Mouse (Mus musculus) neural tube, embryonic 13.5 days (tissue): Measurements from ENCODE around the gene Lrrc26. TPM values are rescaled to one million over a fixed set of nuclear protein-coding genes. Genes with fewer than 3 reads are reported as not detected.
A peak's percentile ranks its signal among the peaks of the same experiment; 100 is the strongest.

Source experiments
- ATAC-seq: fragments of 200-750 bp; cut with Nextera tagmentation; 2 replicates; pipeline ENCODE4 v1.8.0; 2017; ENCODE audit warnings: low read depth, mild to moderate bottlenecking, moderate TSS enrichment, moderate library complexity
- H3K27ac ChIP-seq: fragments of 300-500 bp; sonication (generic); replicated peaks from 2 replicates; pipeline ENCODE4 v1.5.1; 2015; ENCODE audit warnings: moderate library complexity, mild to moderate bottlenecking, inconsistent platforms
- H3K27me3 ChIP-seq: fragments of 300-500 bp; sonication (generic); 2 replicates; pipeline ENCODE4 v1.6.1; 2015; ENCODE audit warnings: mild to moderate bottlenecking, inconsistent platforms
- H3K36me3 ChIP-seq: fragments of 300-500 bp; sonication (generic); 2 replicates; pipeline ENCODE4 v1.6.1; 2015; ENCODE audit warnings: mild to moderate bottlenecking, inconsistent platforms
- H3K4me1 ChIP-seq: fragments of 300-500 bp; sonication (generic); replicated peaks from 2 replicates; pipeline ENCODE4 v1.6.1; 2015; ENCODE audit warnings: inconsistent platforms
- H3K4me2 ChIP-seq: fragments of 300-500 bp; sonication (generic); 2 replicates; pipeline ENCODE4 v1.6.1; 2015; ENCODE audit warnings: inconsistent platforms, mild to moderate bottlenecking, moderate library complexity
- H3K4me3 ChIP-seq: fragments of 300-500 bp; sonication (generic); 2 replicates; pipeline ENCODE4 v1.5.1; 2015; ENCODE audit warnings: mild to moderate bottlenecking, inconsistent platforms
- H3K9ac ChIP-seq: fragments of 300-500 bp; sonication (generic); 2 replicates; pipeline ENCODE4 v1.6.1; 2015; ENCODE audit warnings: moderate library complexity, mild to moderate bottlenecking, inconsistent platforms
- H3K9me3 ChIP-seq: fragments of 300-500 bp; sonication (generic); 2 replicates; pipeline ENCODE4 v1.6.1; 2016; ENCODE audit warnings: inconsistent platforms
- WGBS: fragments of 180-500 bp; shearing (Covaris S2); methylation state at CpG from one replicate; pipeline ENCODE4 v1.1.7; 2015; 5-methylcytosine and 5-hydroxymethylcytosine counted together
- polyA plus RNA-seq: library from polyadenylated mRNA; unstranded; fragments of >200 nt; fragmentation: Nextera tagmentation; extraction: Ambion mirVana; gene quantifications from 2 replicates; pipeline ENCODE4 v1.2.1, GENCODE M21; 2015

Gene Lrrc26
- polyA plus RNA-seq, 1 experiment from 2014 or later, result not detected

GRCm38 (mm10) chr2:25305587-25306359 lies 16.1 kb downstream of the Lrrc26 start:
- 47% methylated on average over 14 of the region's 14 CpGs for WGBS

GRCm38 (mm10) chr2:25310180-25310579 lies 20.5 kb downstream of the Lrrc26 start:
- Histone ChIP-seq H3K4me3 (no peak overlapping the region), H3K9ac (no peak overlapping the region), H3K27ac (no peak overlapping the region), H3K4me1 (peaks cover 7% of the 10 kb centered on the region), H3K4me2 (no peak overlapping the region), H3K9me3 (no peaks in the 10 kb centered on the region), H3K27me3 (peaks cover 99% of the 10 kb centered on the region), H3K36me3 (peaks cover 48% of the 10 kb centered on the region)
- 54% methylated on average over 10 of the region's 10 CpGs for WGBS
- ATAC-seq, result no peak

More at GRCm38 (mm10) chr2:25305587-25306359, 16.1 kb downstream of the Lrrc26 start:
- Histone ChIP-seq H3K27me3 (peaks cover 83% of the 10 kb centered on the region), H3K4me1 (peaks cover 17% of the 10 kb centered on the region), H3K4me2 (peak overlapping the region; percentile 74), H3K27ac (no peak overlapping the region; the same call in 1 of the 2 replicates), H3K9ac (peak overlapping the region; percentile 66; the same call in 1 of the 2 replicates), H3K36me3 (peaks cover 47% of the 10 kb centered on the region), H3K9me3 (no peaks in the 10 kb centered on the region), H3K4me3 (peak overlapping the region; percentile 45)
- 0 out of 2 replicates have a peak, but pooled peaks have one; percentile 17 for ATAC-seq

GRCm38 (mm10) chr2:25310969-25311368 lies 21.3 kb downstream of the Lrrc26 start:
- Histone ChIP-seq H3K36me3 (peaks cover 48% of the 10 kb centered on the region), H3K27me3 (peaks cover 99% of the 10 kb centered on the region), H3K9ac (no peak overlapping the region), H3K27ac (no peak overlapping the region), H3K4me2 (no peak overlapping the region), H3K4me3 (no peak overlapping the region), H3K9me3 (no peaks in the 10 kb centered on the region), H3K4me1 (no peaks in the 10 kb centered on the region)
- 2% methylated on average over 22 of the region's 22 CpGs for WGBS
- no peak for ATAC-seq

DNA sequence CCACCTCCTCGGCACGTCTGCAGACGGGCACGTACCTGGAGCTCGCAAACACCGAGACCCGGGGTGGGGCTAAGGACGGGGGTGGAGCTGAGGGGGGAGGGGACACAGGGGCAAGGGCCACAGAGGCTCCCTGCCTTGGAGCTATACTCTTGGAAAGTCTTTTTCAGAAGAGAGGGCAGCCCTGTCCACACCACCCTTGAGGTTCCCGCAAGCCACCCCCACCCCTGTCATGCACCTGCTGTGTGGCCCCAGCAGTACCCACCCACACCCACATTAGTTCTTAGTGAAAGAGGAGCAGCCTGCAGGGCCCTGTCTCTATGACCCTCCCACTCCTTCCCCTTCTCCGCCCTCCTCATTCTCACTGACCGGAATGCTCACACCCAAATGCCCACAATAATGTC lies 21.8 kb downstream of the Lrrc26 start:
- Histone ChIP-seq H3K27me3 (peaks cover 99% of the 10 kb centered on the region), H3K36me3 (peaks cover 48% of the 10 kb centered on the region), H3K4me1 (0 out of 2 replicates have a peak, but pooled peaks cover under 1% of the 10 kb centered on the region), H3K4me3 (no peak overlapping the region), H3K9ac (no peak overlapping the region), H3K4me2 (no peak overlapping the region), H3K27ac (no peak overlapping the region), H3K9me3 (no peaks in the 10 kb centered on the region)
- ATAC-seq, result no peak
- WGBS, result 2% methylated on average over 11 of the region's 11 CpGs

DNA sequence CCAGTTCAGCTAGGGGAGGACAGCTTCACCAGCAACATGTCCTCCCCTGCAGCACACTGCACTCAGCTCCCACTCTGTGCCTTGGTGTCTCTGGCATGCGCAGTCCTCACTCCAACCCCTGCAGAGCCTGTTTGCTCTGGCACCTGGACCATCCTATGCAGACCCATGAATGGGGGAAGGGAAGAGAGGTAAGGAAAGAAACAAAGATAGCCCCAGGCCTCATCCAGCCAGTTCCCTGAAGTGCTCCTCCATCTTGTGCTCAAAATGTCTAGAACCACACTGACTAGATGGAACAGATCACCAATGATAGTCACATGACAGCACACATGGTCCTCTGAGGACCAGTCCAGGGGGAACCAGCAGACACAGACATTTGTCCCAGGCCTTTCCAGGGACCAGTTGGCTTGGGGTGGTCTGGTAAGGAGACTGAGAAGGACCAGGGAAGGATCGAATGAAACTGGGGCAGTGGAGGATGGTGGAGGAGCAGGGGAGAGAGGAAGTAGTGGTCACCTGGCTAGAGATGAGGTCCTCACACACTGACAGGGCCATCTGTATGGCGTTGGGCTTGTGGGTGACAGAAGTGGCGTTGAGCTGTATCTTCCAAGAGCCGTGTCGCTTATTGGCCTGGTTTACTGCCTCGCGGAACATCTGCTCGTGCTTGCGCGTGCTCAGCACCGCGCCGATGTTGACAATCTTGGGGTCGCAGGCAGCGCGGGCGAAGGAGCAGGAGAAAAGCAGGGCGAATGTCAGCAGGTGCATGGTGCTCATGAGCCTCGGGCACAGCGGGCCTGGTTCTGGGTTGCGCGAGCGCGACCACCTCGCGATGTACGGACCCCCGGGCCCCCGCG lies 28.6 kb downstream of the Lrrc26 start:
- H3K36me3 ChIP-seq, result peaks cover 4% of the 10 kb centered on the region; the same call in 1 of the 2 replicates
- 4% methylated on average over 31 of the region's 31 CpGs for WGBS
- peak overlapping the region; percentile 77 for H3K9ac ChIP-seq
- H3K27me3 ChIP-seq, result peaks cover 93% of the 10 kb centered on the region
- H3K4me3 ChIP-seq, result peak overlapping the region; percentile 60
- peak; percentile 81 for ATAC-seq
- peaks cover 28% of the 10 kb centered on the region for H3K4me1 ChIP-seq
- H3K4me2 ChIP-seq, result peak overlapping the region; percentile 69
- H3K9me3 ChIP-seq, result no peaks in the 10 kb centered on the region
- peak overlapping the region; percentile 86 for H3K27ac ChIP-seq

- H3K27ac ChIP-seq, result peak within 1 kb of the TSS; percentile 86
- 10% methylated on average over 58 of the region's 58 CpGs for WGBS
- H3K4me1 ChIP-seq, result peaks cover 28% of the 10 kb centered on the region
- 0 out of 2 replicates have a peak, but pooled peaks cover 3% of the 10 kb centered on the region for H3K36me3 ChIP-seq
- H3K4me2 ChIP-seq, result peak within 1 kb of the TSS; percentile 69
- ATAC-seq, result peak; percentile 86
- H3K9ac ChIP-seq, result peak within 1 kb of the TSS; percentile 77
- H3K9me3 ChIP-seq, result no peaks in the 10 kb centered on the region
- peaks cover 88% of the 10 kb centered on the region for H3K27me3 ChIP-seq
- H3K4me3 ChIP-seq, result peak within 1 kb of the TSS; percentile 60
Measured at GRCm38 (mm10) chr2:25318971-25319773, 29.5 kb downstream of the Lrrc26 start, which contains the start of gene Grin1. TSS of gene Grin1 (minus strand) at chr2:25319187.

DNA sequence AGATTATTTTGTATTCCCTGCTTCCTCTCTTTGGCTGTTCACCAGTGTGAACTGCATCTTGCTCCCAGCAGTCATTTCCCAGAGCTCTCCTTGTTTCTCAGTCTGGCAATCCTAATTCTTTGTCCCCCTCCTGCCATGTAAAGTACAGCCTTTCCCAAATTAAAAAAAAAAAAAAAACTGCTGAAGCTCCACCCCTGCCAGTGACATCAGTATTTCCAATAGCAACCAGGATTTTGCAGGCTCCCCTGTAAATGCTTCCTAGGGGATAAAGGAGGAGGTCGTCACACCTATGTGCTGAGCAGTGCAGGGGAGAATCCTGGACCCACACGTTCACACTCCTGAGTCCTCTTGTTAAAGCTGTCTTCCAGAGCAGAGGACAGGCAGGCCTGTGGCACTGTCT lies 30.4 kb downstream of the Lrrc26 start:
- peaks cover 85% of the 10 kb centered on the region for H3K27me3 ChIP-seq
- H3K4me2 ChIP-seq, result no peak overlapping the region
- H3K27ac ChIP-seq, result no peak overlapping the region
- no peak overlapping the region for H3K4me3 ChIP-seq
- WGBS, result 48% methylated on average over 2 of the region's 2 CpGs
- H3K4me1 ChIP-seq, result peaks cover 28% of the 10 kb centered on the region
- no peaks in the 10 kb centered on the region for H3K36me3 ChIP-seq
- no peak for ATAC-seq
- no peak overlapping the region for H3K9ac ChIP-seq
- no peaks in the 10 kb centered on the region for H3K9me3 ChIP-seq

DNA sequence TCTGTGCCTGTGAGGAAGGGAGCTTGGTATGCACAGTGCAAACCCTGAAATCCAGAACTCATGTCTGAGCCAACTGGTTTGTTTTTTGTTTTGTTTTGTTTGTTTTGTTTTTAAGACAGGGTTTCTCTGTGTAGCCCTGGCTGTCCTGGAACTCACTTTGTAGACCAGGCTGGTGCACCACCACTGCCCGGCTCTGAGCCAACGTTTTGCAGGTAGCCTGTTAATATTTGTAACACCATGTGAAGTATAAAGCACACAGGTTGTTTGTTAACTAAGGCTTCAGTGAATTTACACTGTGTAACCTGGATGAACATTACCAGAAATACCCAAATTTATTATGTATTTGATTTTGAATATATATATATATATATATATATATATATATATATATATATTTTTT lies 36.3 kb downstream of the Lrrc26 start:
- Histone ChIP-seq H3K36me3 (no peaks in the 10 kb centered on the region), H3K27me3 (peaks cover 27% of the 10 kb centered on the region), H3K9ac (no peak overlapping the region), H3K27ac (no peak overlapping the region), H3K4me3 (no peak overlapping the region), H3K4me2 (no peak overlapping the region), H3K9me3 (no peaks in the 10 kb centered on the region), H3K4me1 (peaks cover under 1% of the 10 kb centered on the region)
- no peak for ATAC-seq
- 74% methylated on average over 2 of the region's 2 CpGs for WGBS

DNA sequence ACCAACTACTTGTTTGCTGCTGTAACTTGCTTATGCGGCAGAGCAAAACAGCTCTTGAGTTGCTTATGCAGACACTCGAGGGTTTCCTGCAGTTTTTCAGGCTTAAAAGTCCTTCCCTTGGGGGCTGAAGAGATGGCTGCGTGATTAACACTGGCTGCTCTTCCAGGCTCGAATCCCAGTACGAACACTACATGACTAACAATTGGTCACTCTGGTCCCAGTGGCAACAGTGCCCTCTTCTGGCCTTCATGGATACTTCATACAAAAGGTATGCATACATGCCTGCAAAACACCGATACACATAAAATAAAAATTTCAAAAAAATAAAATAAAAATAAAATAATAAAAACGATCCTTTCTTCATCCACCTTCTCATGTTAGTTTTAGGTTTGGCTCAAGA lies 38.7 kb downstream of the Lrrc26 start:
- Histone ChIP-seq H3K4me3 (no peak overlapping the region), H3K36me3 (no peaks in the 10 kb centered on the region), H3K27ac (no peak overlapping the region), H3K4me2 (no peak overlapping the region), H3K9me3 (no peaks in the 10 kb centered on the region), H3K4me1 (peaks cover 14% of the 10 kb centered on the region), H3K9ac (no peak overlapping the region), H3K27me3 (0 out of 2 replicates have a peak, but pooled peaks cover 10% of the 10 kb centered on the region)
- WGBS, result 31% methylated on average over 7 of the region's 7 CpGs
- no peak for ATAC-seq

DNA sequence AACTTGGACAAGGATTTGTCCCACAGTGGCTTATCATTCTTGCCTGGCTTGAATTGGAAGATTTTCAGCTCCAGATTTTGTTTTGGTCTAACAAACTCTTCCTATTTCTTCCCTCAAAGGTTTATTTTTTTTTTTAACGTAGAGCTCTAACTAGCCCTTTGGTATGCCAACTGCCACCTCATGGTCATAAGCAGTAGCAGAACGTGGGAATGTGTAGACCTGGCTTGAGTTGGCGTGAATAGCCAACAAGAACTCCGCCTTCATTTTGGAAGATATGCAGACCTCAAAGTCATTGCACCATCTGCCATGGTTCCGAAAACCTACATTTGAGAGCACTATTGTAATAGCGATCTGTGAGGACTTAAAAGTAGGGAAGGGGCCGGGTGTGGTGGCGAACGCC lies 41.8 kb downstream of the Lrrc26 start:
- Histone ChIP-seq H3K9ac (peak overlapping the region; percentile 92), H3K4me3 (peak overlapping the region; percentile 78), H3K9me3 (no peaks in the 10 kb centered on the region), H3K4me1 (peaks cover 32% of the 10 kb centered on the region), H3K36me3 (peaks cover 30% of the 10 kb centered on the region), H3K27me3 (no peaks in the 10 kb centered on the region), H3K4me2 (peak overlapping the region; percentile 77), H3K27ac (no peak overlapping the region)
- no peak for ATAC-seq
- WGBS, result 58% methylated on average over 9 of the region's 9 CpGs

GRCm38 (mm10) chr2:25332286-25333160 lies 42.8 kb downstream of the Lrrc26 start, which contains the start of gene Man1b1:
TSS of gene Man1b1 (plus strand) at chr2:25332338.
- no peaks in the 10 kb centered on the region for H3K9me3 ChIP-seq
- peaks cover 32% of the 10 kb centered on the region for H3K4me1 ChIP-seq
- ATAC-seq, result peak; percentile 99
- peak within 1 kb of the TSS; percentile 92 for H3K27ac ChIP-seq
- peak within 1 kb of the TSS; percentile 79 for H3K4me2 ChIP-seq
- peak within 1 kb of the TSS; percentile 92 for H3K9ac ChIP-seq
- no peaks in the 10 kb centered on the region for H3K27me3 ChIP-seq
- H3K36me3 ChIP-seq, result peaks cover 40% of the 10 kb centered on the region
- peak within 1 kb of the TSS; percentile 78 for H3K4me3 ChIP-seq
- under 1% methylated on average over 78 of the region's 78 CpGs for WGBS
